Mouse (Mus musculus) induced T-regulatory cell, adult 2 months (primary cell): ENCODE results near the gene Unc45b.
"Not testable (repeated sequence)": the region's sequence is repeated elsewhere in the genome, so short reads cannot be mapped to it uniquely, and the experiment has no call there.

ENCODE experiments used
- DNase-seq: peaks from one replicate; pipeline ENCODE4 v3.0.0-alpha.2; 2012; ENCODE audit warnings: low read depth

Gene Unc45b

GRCm38 (mm10) chr11:82897478-82897877, 12.9 kb upstream of the Unc45b start:
- DNase-seq: no peak

- no peak for DNase-seq
Measured at GRCm38 (mm10) chr11:82899720-82900119, 10.6 kb upstream of the Unc45b start.

- no peak for DNase-seq
Measured at GRCm38 (mm10) chr11:82901606-82902310, 8.6 kb upstream of the Unc45b start.

GRCm38 (mm10) chr11:82904952-82905351, 5.4 kb upstream of the Unc45b start:
- no peak for DNase-seq

- no peak for DNase-seq
Measured at GRCm38 (mm10) chr11:82905816-82906215, 4.5 kb upstream of the Unc45b start.

- peak; percentile 96 for DNase-seq
Measured at GRCm38 (mm10) chr11:82907651-82908607, 2.4 kb upstream of the Unc45b start, which contains the start of gene Nle1. Gene Nle1, minus strand, starts transcription at chr11:82908411.

GRCm38 (mm10) chr11:82908608-82908989, 1.8 kb upstream of the Unc45b start:
- no peak for DNase-seq

- no peak for DNase-seq
Measured at GRCm38 (mm10) chr11:82910679-82911389, 484 bp downstream of the Unc45b start.

GRCm38 (mm10) chr11:82914711-82915352, 4.5 kb downstream of the Unc45b start:
- DNase-seq: peak; percentile 91

- no peak for DNase-seq
Measured at GRCm38 (mm10) chr11:82920768-82921167, 10.4 kb downstream of the Unc45b start.

- DNase-seq: no peak
Measured at GRCm38 (mm10) chr11:82921691-82922090, 11.3 kb downstream of the Unc45b start.

- DNase-seq: not testable (repeated sequence)
Measured at GRCm38 (mm10) chr11:82923910-82924309, 13.6 kb downstream of the Unc45b start.

- DNase-seq: no peak
Measured at GRCm38 (mm10) chr11:82928897-82929632, 18.7 kb downstream of the Unc45b start.

GRCm38 (mm10) chr11:82929633-82929950, 19.2 kb downstream of the Unc45b start:
- peak; percentile 29 for DNase-seq

- DNase-seq: not testable (repeated sequence)
Measured at GRCm38 (mm10) chr11:82930391-82930955, 20.1 kb downstream of the Unc45b start.

GRCm38 (mm10) chr11:82931161-82931560, 20.8 kb downstream of the Unc45b start:
- DNase-seq: not testable (repeated sequence)

GRCm38 (mm10) chr11:82931671-82932450, 21.5 kb downstream of the Unc45b start:
- not testable (repeated sequence) for DNase-seq

- no peak for DNase-seq
Measured at GRCm38 (mm10) chr11:82933186-82933585, 22.8 kb downstream of the Unc45b start.

GRCm38 (mm10) chr11:82943336-82943735, 33.0 kb downstream of the Unc45b start:
- no peak for DNase-seq

- no peak for DNase-seq
Measured at GRCm38 (mm10) chr11:82945636-82946035, 35.3 kb downstream of the Unc45b start.
